Mouse (Mus musculus): ENCODE data around the gene Dgkg.

Dgkg gene

DNA sequence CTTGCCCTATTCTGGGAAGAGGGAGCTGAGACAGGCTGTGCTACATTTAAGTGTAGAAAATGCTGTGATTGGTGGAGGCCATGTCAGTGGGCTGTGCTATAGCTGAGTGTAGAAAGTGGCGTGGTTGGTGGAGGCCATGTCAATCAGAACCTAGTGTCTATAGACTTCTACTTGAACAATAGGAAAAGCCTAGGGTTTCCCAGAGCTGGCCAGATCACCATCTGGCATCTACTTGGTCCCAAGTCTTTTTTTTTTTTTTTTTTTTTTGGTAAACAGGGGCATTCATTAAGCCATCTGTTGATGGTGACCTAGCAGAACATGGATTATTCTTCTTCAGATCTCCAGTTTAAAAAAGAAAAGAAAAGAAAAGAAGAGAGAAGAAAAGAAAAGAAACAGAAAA is 60.6 kb downstream of the Dgkg start:
- no peak for DNase-seq (ENCODE audit: low read depth, low spot score)

DNA sequence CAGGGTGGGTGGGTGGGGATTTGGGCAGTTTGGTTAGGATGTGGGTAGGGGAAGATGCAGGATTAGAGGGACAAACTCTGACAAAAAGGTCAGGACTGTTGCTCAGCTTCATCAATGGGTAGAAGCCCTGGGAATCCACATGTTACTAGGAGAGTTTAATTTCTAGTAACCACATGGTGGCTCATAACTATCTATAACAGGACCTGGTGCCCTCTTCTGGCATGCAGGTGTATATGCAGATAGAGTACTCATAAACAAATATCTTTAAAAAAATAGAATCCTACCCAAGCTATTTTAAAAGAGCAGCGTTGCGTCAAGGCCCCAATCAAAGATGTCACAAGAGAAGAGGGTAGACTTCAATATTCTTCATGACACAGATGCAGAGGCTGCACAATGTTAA is 63.1 kb downstream of the Dgkg start:
- no peak for DNase-seq (ENCODE audit: low read depth, low spot score)

DNA sequence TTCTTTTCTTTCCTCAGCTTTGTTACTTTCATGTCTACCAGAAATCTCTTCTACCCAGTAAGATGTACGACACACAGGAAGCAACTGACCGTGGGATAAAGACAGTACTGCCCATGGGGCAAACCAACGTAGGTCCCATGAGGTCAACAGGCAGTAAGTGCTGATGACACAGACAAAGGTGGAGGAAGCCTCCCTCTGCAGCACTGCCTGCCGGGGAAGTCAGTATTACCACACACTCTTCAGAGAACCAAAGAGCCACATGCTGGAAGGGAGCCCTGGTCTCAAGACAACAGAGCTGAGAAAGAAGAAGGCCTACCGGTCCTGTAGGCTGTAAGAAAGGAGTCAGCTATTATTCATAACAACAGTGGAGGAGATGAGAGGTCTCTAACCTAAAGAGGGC is 67.4 kb downstream of the Dgkg start:
- DNase-seq (ENCODE audit: low read depth, low spot score) = no peak

GRCm38 (mm10) chr16:22586151-22586836 is 70.7 kb downstream of the Dgkg start:
- DNase-seq (ENCODE audit: low read depth, low spot score) = no peak

DNA sequence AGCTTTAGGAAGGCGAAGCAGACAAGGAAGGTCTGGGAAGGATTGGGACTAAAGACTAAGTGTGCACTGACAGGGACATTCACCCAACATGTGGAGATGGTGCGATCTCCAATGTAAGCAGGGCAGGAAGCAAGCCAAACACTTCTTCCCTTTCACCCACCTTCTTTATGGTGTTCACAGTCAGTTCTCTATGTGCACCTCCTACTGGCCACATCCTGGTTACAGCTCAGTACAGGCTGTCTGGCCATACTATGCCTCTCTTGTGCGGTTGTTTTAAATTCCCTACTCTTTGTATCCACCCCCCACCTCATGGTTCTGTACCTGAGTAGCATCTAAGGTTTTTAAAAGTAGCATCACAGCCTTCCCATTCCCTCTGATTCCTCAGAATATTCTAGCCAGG is 71.5 kb downstream of the Dgkg start:
- DNase-seq (ENCODE audit: low read depth, low spot score) = no peak

DNA sequence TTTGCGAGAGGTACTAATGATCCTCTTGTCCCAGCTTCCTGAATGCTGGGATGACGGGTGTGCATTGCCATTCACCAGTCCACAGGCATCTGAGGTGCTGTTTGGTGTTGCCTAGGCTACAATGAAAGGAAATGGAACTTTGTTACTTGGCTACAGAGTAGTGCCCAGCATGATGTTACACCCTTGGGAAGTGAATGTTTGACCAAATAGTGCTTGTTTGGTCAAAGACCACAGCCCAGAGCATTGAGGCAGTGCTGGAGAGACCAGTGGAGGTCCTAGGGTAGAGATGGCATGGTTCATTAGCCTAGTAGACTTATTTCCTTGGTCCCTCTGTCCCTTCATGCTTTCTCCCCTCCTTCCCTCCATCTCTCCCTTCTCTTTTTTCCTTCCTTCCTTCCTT is 73.6 kb downstream of the Dgkg start:
- DNase-seq (ENCODE audit: low read depth, low spot score) = no peak

DNA sequence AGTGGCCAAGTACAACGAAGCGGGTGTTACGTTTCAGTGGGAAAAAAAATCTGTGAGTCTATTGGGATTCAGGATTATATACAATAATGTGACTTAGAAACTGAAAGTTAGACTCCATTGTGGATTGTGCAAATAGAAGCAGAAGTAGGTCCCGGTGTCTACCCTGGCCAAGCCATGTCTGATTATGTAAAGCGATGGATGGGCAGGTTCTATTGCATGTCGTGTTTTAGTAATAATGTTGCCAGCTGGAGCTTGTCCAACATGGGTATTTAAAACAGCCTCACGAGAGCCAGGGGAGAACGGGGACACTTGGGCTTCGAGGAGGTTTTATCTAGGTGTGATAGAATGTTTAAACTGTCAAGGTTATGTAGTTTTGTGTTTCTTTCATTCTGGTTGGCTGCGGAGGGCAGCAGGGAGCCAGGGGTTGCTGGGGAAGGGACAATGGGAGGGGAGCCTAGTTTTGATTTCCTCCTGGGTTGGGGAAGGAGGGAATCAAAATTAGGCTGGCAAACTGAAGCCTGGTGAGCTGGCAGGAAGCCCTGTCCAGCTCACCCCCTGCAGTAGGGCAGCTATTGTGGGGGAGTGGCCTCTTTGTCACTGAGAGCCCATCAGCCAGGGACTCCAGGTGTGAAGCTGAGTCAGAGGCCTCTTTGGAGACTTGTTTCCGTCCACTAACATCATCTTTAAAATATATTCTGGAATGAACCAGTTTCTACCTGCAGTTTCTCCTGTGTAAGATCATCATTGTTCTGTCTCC is 74.7 kb downstream of the Dgkg start:
- DNase-seq (ENCODE audit: low read depth, low spot score) = no peak

GRCm38 (mm10) chr16:22580103-22580502 is 76.9 kb downstream of the Dgkg start:
- DNase-seq (ENCODE audit: low read depth, low spot score) = peak; percentile 17

- no peak for DNase-seq (ENCODE audit: low read depth, low spot score)
Measured at GRCm38 (mm10) chr16:22578883-22579282, 78.1 kb downstream of the Dgkg start.

DNA sequence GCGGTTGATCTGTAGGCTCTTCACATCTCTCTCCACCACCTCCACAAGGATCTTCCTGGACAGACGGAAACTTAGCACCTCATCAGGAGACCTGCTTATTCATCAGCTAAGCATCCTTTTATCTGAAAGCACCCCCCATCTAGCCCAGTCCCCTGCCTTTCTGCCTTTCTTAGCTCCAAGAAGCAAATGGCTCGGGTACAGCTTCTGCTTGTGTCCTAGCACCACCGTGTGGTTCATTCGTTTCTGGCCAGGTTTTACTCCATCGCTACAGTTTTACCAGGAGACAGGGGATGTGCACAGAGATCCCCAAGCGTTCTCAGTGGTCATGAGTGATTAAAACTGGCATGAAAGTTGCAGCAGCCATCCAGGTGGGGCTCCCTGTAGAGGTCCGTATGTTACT is 79.4 kb downstream of the Dgkg start:
- no peak for DNase-seq (ENCODE audit: low read depth, low spot score)

- DNase-seq (ENCODE audit: low read depth, low spot score) = no peak
Measured at GRCm38 (mm10) chr16:22574164-22574563, 82.9 kb downstream of the Dgkg start.

GRCm38 (mm10) chr16:22572641-22573341 is 84.2 kb downstream of the Dgkg start:
- DNase-seq (ENCODE audit: low read depth, low spot score) = peak; percentile 47

DNA sequence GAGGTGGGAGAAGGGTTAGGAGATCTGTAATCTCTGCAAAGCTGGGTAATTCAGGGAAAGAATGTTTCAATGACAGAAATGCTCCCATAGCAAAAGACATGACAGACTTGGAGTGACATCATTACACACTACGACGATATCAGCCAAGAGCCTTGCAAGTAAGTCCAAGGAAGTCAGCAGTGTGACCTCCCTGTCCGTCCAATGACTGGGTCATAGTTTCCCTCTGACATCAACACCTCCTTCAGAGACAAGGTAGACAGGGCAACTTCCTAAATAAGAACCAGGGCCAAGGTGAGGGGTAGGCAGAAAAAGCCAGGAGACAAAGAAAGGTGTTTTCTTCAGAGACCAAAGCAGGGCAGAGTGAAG is 92.1 kb downstream of the Dgkg start:
- DNase-seq (ENCODE audit: low read depth, low spot score) = no peak

- DNase-seq (ENCODE audit: low read depth, low spot score) = peak; percentile 65
Measured at GRCm38 (mm10) chr16:22564259-22564906, 92.6 kb downstream of the Dgkg start.

DNA sequence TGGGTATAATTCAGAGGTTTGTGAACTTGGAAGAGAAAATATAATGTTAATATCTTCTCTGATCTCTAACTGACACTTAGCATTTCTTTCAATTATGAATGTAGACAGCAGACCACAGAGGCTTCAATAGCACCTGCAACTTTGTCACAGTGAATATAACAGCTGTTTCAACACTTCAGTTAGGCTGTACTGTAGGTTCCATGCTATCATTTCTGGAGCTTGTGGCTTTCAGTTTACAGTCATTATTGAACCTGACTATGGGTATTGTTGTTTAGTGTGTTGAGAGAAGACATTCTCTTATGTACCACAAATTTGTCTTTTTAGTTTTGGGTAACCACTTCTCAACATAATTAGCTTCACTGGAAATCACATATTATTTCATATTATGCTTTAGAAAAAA is 93.4 kb downstream of the Dgkg start:
- no peak for DNase-seq (ENCODE audit: low read depth, low spot score)

DNA sequence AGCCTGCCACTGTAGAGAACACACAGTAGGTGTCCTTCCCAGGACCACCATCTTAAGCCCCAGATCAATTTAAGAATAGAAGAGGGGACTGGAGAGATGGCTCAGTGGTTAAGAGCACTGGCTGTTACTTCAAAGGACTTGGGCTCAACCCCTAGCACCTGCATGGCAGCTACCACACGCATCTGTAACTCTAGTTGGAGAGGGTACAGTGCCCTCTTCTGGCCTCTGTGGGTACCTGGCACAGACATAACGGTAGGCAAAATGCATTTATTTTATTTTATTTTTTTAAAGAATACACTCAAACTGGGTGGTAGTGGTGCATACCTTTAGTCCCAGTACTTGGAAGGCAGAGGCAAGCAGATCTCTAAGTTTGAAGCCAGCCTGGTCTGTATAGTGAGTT is 102.0 kb downstream of the Dgkg start:
- no peak for DNase-seq (ENCODE audit: low read depth, low spot score)

- DNase-seq (ENCODE audit: low read depth, low spot score) = no peak
Measured at GRCm38 (mm10) chr16:22552351-22552750, 104.7 kb downstream of the Dgkg start.

- no peak for DNase-seq (ENCODE audit: low read depth, low spot score)
Measured at GRCm38 (mm10) chr16:22551231-22552000, 105.6 kb downstream of the Dgkg start.

GRCm38 (mm10) chr16:22549346-22549745 is 107.7 kb downstream of the Dgkg start:
- no peak for DNase-seq (ENCODE audit: low read depth, low spot score)

GRCm38 (mm10) chr16:22548167-22549080 is 108.6 kb downstream of the Dgkg start:
- DNase-seq (ENCODE audit: low read depth, low spot score) = peak; percentile 95
